Mouse (Mus musculus): ENCODE results near the gene Plscr2.

GRCm38 (mm10) chr9:92326813-92327212, 51.4 kb downstream of the Plscr2 start:
- no peak for TF ChIP-seq CTCF (IDR thresholded peaks at IDR 0.05; ENCODE audit: low read depth, low read length)
- TF ChIP-seq TAL1 (conservative IDR thresholded peaks at IDR 0.05; ENCODE audit: low read depth, low read length), result no peak
- TF ChIP-seq POLR2AphosphoS5 (IDR thresholded peaks at IDR 0.05; ENCODE audit: insufficient replicate concordance, low read depth, low read length), result no peak
- TF ChIP-seq GATA1 (IDR thresholded peaks at IDR 0.05; ENCODE audit: borderline replicate concordance, low read length), result no peak
